Mouse (Mus musculus): ENCODE measurements around the gene Diablo. TPM values are rescaled to one million over a fixed set of nuclear protein-coding genes. Genes with fewer than 3 reads are reported as not detected.
"Not testable (repeated sequence)": the region's sequence is repeated elsewhere in the genome, so short reads cannot be mapped to it uniquely, and the experiment has no call there.

Gene Diablo
- 10 to 100 TPM; 75.9 to 96.1 TPM for total RNA-seq (2021)
- polyA plus RNA-seq (2012; rRNA removed): 64.6 and 87.2 TPM in 2 replicates
- long read RNA-seq, transcript Diablo-203 (6 exons, 1,576 nt): major isoform, 97 of 123 reads
- long read RNA-seq, partial matches to known transcripts: 9 of 123 reads
- long read RNA-seq, other reads (novel, unspliced or antisense): 17 of 123 reads

- DNase-seq: peak; percentile 99
These were observed at the start of gene Diablo for GRCm38 (mm10) chr5:123523692-123524392. Gene Diablo, minus strand, starts transcription at chr5:123524176.

DNA sequence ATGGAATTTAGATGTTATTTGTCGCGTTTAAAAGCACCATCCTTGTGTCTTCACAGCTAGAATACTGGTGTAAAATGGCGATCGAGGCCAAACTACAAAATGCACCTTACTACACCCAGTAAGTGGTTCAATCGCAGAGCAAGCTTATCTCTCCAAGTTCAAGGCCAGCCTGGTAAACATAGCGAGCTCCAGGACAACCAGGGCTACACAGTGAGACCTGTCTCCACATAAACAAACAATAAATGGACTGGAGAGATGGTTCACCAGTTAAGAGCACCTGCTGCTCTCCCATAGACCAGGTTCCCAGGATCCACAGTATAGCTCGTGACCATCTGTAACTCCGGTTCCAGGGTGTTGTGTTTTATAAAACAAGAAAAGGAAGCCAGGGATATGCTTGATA is 49.4 kb upstream of the Diablo start:
- DNase-seq: no peak

- peak; percentile 97 for DNase-seq
These were observed 48.6 kb upstream of the Diablo start, which contains the start of gene Vps33a for GRCm38 (mm10) chr5:123572357-123573186. Gene Vps33a, minus strand, starts transcription at chr5:123573038.

- DNase-seq: no peak
These were observed 37.2 kb upstream of the Diablo start for GRCm38 (mm10) chr5:123561128-123561527.

- DNase-seq: no peak
These were observed 35.6 kb upstream of the Diablo start for GRCm38 (mm10) chr5:123559588-123559987.

- DNase-seq: peak; percentile 70
These were observed 32.5 kb upstream of the Diablo start for GRCm38 (mm10) chr5:123556451-123556850.

- no peak for DNase-seq
These were observed 31.7 kb upstream of the Diablo start for GRCm38 (mm10) chr5:123555693-123556092.

DNA sequence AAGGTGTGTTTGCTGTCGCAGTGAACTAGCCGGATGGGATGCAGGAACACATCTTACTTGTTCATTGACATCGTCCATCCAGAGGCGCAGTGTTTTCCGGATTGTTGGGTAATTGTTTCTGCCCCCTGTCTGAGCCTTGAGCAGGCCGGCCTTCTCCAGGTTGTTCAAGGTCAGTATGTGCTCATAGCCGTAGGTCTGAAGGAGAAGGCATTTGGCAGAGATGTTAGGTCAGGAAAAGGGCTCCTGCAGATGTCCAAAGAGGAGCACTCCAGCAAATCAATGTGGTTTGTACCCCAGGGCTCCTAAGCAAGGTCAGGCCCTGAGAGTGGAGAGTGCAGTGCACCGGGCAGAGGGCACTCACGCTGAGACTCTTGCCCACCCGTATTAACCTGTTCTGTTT is 9.8 kb upstream of the Diablo start:
- DNase-seq: peak; percentile 58

DNA sequence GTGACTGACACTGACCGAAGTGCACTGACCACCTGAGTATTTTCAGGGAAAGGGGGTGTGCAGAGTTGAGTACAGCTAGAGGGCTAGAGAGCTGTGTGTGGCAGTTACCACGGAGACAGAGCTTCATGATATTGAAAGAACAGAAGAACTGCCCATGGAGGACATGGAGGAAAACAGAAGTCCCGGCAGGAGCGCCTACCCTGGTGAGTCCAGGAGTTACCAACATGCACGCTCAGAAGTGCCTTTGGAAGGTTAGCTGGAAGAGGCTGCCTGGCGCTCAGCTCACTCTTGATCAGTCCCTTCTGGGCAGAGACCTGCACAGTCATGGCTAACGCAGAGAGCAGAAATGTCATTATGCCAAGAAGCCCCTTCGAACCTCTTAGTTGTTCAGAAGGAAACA is 6.1 kb upstream of the Diablo start:
- no peak for DNase-seq

GRCm38 (mm10) chr5:123528641-123529040 is 4.7 kb upstream of the Diablo start:
- peak; percentile 34 for DNase-seq

DNA sequence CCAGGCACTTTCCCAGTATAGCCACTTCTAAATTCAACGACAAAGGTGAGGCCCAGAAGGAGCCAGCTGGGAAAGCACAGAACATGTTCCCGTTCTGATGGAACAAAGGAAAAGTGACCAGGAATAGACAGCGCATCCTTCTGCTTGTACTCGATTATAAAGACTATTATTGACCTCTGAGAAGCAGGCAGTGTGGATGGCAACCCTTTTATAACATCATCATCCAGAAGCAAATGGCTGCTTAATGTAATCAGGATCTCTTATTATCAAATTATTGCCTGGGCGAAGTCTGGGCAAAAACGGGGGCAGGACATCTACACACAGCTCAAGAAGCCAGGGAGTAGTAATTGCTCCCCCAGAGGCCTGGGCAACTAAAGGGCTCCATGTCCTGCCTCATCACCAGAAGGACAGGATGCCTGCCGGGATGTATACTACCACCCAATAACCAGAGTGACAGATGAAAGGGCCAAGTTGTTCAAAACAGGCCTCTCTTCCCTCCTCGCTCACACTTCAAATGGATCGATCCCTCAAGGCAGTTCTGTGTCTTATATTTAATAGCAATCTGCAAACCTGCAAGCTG is 2.0 kb upstream of the Diablo start:
- no peak for DNase-seq

DNA sequence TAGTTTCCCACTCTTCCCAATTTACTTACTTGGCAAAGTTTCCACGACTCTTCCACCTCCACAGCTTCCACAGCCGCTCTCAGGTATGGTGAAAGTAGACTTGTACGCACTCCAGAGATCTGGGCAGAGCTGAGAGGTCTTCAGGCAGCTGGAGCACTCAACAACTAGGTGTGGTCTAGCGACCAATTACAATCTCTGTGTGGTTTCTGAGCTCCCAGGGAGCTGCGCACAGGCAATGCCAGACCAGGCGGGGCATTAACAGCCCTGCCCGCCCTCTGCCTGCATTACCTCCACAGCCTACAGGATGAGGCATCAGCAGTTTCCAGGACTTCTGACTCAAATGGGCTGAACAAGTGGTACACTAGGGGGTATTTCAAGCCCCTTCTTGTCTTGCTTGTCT is 1.3 kb upstream of the Diablo start, which contains the start of gene Gm49027:
TSS of gene Gm49027 (minus strand) at position 208 of the 400 bp plus-strand sequence.
- DNase-seq: no peak

DNA sequence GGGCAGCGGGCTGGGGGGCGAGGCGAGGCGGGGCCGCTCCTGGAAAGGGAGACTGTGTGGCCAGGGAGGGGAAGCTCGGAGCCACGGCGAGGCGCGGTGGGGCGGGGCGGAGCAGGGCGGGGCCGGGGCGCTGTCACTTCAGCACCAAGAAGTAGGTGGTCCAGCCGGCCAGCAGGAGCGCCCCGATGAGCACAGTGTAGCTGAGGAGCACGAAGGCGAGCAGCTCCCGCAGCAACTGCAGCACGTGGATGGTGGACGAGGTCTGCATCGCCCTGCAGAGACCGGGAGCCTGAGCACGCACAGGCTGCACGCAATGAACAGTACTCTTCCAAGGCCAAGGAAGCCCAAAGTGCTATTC is 396 bp upstream of the Diablo start:
- no peak for DNase-seq

- no peak for DNase-seq
These were observed 1.8 kb downstream of the Diablo start for GRCm38 (mm10) chr5:123522166-123522565.

- DNase-seq: no peak
These were observed 2.4 kb downstream of the Diablo start for GRCm38 (mm10) chr5:123521621-123522020.

GRCm38 (mm10) chr5:123520666-123521065 is 3.3 kb downstream of the Diablo start:
- no peak for DNase-seq

DNA sequence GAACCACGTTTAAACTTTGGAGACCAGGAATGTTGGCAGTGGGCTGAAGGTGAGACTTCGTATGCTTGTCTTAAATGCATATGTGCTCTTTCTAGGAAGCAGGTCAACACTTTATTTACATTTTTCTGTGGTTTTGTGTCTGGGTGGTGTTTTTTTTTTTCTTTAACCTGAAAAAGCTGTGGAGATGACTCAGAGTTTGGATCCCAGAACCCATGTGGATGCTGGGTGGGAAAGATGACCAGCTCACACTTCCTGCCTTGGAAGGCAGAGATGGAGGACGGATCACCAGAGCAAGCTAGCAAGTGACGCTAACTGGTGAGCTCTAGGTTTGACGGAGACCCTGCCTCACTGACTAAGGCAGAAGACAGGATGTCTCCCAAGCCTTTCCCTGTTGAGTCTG is 9.1 kb downstream of the Diablo start:
- DNase-seq: no peak

DNA sequence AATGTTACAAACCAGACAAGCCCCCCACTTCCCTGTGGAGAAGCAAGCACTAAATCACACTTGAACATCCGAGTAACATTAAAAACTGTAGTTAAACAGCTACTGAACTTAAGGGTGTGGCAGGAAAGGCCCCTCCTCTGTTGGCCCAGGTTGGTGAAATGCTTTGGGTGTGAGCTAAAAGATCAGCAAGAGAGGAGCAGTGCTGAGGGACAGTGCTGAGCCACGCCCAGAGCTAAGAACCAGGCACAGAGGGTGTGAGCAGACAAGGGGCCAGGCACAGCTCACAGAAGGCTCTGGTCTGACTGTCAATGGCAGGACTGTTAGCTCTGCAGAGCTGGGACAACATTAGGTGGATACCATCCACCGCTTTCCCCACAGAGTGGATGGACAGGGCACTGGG is 11.9 kb downstream of the Diablo start:
- DNase-seq: no peak

GRCm38 (mm10) chr5:123511426-123511825 is 12.6 kb downstream of the Diablo start:
- DNase-seq: not testable (repeated sequence)

- DNase-seq: no peak
These were observed 13.8 kb downstream of the Diablo start, which contains the start of gene B3gnt4 for GRCm38 (mm10) chr5:123510160-123510559. Gene B3gnt4, plus strand, starts transcription at chr5:123510460.

- no peak for DNase-seq
These were observed 15.1 kb downstream of the Diablo start for GRCm38 (mm10) chr5:123508921-123509320.

- peak; percentile 90 for DNase-seq
These were observed 15.8 kb downstream of the Diablo start for GRCm38 (mm10) chr5:123507936-123508723.
